Mouse (Mus musculus) cerebellum, postnatal 10 days (tissue): ENCODE results near the gene Ckm.

Experiments used
- DNase-seq, 2 experiments: peaks; one replicate each; pipeline ENCODE4 v3.0.0; 2021; ENCODE audit warnings: mixed read lengths in 2 of 2

Gene Ckm

DNA sequence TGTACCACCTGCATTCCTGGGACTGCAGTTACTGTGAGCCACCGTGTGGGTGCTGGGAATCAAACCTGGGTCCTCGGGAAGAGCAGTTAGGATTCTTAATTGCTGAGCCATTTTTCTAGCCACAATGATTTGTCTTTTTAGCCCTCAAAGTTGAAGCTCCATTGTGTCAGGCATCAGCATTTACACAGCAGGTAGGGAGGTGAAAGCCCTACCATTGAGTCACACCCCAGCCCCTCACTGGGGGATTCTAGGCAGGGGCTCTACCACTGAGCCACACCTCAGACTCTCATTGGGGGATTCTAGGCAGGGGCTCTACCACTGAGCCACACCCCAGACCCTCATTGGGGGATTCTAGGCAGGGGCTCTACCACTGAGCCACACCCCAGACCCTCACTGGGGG, 31.7 kb downstream of the Ckm start:
- no peak for DNase-seq

DNA sequence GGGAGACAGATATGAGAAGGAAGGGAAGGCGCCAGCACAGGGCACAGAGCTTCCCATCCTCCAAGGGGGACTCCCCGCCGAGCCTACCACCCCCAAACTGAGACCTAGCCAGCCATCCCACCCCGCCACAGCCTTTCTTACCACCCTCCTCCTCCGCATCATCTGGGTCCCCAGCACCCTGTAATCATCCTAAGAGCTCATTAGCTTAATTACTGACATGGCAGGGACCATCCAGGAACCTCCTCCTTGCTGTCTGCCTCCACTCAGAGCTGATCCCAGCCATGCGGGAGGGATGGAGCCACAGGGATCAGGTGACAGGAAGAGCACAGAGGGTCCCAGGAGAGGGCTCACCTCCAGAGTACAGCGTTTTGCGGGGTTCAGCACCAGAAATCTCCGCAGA, 32.5 kb downstream of the Ckm start:
- DNase-seq, result no peak

DNA sequence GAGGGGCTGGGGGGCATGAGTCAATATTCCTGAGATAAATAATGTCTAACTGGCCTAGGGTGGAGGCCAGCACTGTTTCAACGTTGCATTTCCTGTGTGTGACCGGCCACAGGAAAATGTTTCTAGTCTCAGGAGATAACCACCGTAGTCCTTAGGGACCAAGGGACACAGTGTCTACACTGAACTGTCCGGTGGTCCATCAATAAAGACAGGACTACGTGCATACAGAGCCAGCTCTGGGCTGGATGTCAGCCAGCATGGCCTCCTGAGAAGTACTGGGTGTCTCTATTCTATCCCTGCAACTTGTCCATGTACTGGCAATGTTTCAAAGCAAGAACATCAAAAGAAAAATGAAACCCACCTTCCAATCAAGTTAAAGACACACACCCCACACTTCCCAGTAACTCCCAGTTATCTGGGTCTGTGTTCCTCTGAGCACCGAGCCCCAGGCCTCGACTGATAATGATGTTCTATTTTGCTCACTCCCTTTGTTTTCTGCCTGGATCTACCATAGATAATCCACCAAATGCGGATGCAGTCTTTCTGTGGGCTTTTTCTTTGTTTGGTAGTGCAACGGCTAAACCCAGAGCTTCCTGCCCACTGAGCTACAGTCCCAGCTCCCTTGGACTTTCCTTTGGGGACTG, 37.0 kb downstream of the Ckm start:
- DNase-seq, result no peak

DNA sequence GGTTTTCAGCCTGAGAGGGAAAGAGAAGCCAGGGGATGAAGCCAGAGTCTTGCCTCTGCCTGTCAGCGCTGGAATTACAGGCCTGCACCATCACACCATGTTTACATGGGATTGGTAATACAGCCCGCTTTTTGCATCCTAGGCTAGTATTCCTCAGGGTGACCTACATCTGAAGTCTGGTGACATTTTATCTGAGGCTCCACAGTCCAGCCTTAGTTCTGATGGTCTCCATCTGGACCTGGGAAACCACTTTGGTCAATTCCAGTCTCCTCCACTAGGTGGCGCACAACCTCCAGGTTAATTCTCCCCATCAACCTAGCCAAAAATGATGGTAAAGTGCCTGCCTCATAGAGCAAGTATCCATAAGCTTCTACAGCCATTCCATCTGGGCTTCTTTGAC, 38.8 kb downstream of the Ckm start:
- DNase-seq, result peak; percentile 95 to 99

DNA sequence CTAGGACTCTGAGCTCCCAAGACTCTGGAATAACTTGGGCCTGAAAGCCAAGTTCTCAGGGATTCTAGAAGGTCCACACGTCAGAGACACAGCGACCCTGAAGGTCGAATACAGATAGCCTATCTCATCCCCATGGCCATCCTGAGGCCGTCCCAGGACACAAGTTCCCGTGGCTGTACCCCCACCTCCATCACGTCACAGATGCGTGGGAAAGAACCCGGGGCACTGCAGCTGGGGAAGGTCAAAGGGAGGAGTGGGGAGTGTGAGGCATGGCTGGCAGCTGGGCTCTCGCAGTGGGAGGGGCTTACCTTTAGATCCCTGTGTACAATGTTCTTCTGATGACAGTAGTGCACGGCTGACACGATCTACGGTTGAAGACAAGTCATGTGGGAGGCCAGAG, 40.2 kb downstream of the Ckm start:
- DNase-seq, result no peak

DNA sequence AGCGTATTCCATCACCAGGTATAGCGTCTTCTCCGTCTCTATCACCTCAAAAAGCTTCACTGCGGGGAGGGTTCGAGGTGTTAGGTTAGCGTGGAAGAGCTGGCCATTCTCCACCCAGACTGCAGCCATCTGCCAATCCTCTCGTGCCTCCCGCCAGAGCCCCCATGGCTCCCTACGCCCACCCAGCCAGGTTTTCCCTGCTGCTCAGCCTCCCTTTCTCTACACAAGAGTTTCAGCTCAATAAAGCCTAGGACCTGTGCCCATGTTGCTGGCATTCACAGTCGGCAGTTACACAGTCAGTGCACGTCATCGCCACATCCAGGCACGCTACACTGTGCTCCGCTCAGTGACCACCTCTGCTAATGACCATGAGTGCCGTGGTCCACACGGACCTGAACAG, 43.1 kb downstream of the Ckm start:
- DNase-seq, result peak; percentile 85 to 89

DNA sequence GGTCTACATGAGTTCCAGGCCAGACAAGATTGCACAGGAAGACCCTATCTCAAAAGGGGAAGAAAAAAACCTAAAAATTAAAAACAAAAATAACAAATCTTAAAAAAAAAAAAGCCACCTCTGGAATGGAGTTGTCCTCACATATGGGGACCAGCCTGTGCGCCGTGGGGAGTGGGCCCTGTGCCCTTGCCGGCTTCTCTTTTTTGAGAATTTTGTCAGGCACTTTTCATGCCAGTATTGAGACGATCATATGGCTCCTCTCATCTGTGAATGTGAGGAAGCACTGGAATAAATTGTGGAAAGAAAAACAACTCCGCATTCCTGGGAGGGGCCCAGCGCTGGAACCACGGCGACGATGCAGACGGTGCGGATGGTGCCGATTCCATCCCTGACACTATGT, 44.6 kb downstream of the Ckm start:
- peak; percentile 76 to 80 for DNase-seq

DNA sequence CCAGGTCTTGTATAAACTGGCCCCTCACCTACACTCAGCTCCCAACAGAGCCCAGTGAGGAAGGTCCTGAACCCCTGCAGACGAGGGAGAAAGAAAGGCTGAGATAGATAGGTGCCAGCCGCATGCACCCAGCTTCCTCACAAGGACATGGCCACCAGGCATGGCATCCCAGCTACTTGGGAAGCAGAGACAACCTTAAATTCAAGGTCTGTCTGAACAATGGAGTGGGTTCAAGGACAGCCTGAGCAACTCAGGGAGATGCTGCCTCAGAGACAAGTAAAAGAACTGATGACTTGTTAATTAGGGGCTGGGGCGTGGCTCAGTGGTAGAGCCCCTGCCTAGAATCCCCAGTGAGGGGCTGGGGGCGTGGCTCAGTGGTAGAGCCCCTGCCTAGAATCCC, 50.6 kb downstream of the Ckm start:
- no peak for DNase-seq

DNA sequence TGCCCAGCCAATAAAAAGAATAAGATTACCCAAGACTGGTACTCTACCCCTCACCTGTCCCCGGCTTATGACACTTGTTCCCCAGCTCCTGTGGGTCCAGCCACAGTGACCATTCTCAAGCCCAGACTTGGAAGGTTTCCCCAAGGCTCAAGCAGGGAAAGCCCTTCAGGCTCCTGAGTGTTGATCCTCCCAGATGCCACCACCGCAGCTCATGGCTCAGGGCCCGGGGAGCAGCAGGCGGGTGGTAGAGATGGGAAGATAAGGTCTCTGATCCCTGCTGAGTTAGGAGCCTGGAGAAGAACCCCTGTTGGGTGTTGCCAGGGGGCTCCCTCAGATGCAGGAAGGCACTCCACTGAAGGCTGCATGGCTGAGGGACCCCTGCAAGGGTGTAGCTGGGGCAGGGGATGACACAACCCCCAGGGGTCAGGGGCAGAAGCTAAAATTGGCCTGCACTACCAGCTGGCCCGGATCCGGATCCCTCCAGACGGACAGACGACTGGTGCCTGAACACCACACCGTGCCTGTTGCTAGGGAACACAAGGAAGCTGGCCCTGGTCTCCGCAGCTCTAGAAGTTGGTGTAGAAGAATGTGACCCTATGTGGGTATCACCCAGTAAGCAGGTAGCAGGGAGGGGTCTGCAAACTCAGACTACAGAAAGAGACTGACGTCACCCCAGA, 51.4 kb downstream of the Ckm start:
- peak; percentile 63 to 77 for DNase-seq

DNA sequence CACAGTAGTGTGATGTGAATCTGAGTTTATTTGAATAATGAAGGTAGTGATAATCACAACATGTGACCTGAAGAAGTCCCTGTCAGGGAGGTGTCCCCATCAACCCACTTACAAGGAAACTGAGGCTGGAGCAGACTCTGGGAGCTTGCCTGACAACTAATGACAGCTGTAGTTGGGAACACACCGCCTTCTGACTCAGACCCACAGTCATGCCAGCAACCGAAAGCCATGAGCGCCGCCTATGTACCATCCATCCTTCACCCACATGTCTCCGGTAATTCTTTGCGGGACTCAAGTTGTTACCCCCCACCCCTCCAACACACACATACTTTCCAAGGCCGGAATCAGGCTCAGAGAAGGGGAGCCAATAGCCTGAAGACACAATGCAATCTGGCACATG, 52.1 kb downstream of the Ckm start:
- no peak for DNase-seq

DNA sequence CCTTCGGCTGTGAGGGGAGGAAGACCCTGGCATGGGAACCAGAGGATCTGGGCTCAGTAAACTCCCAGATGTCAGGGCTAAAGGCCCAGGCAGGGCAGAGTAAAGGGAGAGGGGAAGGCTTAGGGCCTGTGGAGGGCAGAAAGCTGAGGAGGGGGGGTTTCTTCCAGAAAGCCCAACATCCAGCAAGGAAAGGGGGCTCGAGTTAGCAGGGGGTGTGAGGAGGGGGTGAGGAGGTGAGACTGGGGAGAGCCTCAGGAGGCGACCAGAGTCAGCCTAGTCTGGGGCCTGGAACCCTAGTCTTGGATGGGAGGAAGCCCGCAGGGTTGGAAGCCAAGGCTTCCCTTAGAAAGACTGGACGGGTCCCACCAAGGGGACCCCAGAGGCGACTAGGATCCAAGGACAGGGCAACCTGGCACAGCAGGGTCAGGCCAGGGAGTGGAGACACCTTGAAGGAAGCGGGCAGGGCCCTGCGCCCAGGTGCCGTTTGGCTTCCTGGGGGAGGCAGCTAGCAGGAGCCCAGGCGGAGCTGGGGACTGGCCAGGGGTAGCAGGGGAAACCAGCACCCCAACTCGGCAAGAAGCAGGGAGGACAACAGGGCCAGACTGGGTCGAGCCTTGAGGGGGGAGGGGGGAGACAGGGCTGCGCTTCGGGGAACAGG, 53.0 kb downstream of the Ckm start:
- no peak for DNase-seq

DNA sequence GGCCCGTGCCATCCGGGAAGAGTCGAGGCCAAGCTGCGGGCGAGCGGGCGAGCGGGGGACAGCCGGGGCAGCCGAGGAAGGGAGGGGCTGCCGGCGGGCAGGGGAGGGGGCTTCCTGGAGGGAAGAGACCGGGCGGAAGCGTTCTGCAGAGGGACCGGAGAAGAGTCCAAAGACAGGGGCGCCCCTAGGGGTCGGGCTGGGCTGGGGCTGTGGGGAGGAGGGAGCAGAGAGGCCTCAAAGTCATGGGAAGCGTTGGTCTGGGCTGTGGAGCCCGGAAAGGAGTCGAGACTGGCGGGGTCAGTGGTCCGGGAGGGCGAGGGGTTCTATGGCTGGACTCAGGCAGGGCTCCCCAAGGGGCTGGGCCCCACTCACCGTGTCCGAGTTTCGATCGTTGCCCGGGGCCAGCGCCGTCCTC, 53.5 kb downstream of the Ckm start:
- peak; percentile 88 to 89 for DNase-seq

DNA sequence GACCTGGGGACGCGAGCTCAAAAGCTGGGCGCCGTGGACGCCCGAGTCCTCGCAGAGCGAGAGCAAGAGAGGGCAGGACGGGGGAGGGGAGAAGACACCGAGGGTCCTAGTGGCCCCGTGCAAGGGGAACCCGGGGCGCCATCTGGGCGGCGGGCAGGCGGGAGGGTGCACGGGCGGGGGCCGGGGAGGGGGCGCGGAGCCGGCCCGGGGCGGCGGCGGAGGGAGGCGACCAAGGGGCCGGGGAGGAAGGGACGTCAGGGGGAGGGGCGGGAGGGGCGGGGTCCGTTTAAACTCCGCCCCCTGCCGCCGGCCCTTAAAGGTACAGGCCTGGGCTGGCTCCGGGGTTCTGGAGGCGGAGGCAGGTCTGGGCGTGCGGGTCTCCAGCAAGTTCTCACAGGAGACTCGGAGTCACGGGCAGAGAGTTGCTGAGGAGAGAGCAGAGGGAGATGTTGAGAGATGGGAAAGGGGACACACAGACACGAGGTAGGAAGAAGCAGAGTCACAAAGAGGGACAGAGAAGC, 54.1 kb downstream of the Ckm start, which contains the start of gene Mark4:
Mark4 (minus strand) TSS at position 231 of the 521 bp plus-strand sequence.
- DNase-seq, result peak; percentile 90 to 92

DNA sequence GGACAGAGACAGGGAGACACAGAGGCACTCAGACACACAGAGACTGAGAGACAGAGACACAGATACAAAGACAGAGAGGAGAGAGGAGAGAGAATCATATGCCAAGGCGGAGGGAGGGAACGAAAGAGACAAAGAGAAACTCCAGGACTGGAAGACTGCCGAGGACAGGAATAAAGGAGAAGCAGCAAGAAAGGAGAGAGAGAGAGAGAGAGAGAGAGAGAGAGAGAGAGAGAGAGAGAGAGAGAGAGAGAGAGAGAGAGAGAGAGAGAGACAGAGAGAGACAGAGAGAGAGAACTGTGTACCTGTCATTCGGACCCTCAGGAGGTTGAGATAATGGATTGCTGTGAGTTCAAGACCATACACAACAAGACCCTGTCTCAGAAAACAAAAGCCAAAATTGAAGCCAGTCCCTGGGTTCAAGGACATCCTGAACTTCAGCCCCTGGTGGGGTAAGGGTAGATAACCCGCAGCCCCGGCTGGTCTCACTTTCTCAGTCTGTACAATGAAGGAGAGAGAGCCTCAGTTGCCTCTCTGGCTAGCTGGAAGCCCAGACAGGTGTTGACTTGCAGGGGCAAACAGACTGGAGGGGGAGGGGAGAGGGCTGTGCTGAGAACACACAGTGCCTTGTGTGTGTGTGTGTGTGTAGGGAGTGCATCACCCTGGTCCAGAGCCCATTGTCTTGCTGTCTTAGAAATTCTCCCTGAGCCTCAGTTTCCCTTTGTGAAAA, 54.7 kb downstream of the Ckm start:
- DNase-seq, result no peak

DNA sequence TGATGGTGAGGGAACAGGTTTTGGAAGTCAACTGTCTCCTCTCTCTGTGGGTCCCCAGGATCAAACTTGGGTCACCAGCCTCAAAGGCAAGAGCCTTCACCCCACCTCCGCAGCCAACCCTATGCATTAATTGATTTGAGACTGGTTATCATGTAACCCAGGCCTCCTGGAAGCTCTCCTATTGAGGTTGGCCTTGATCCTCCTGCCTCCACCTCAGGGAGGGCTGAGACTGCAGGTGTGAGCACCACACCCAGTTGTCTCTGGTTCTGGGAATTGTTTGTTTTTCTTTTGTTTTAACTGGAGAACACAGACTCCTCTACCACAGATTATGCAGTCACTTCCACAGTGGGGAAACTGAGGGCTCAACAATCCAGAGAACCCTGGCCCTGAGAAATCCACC, 55.9 kb downstream of the Ckm start:
- no peak for DNase-seq

DNA sequence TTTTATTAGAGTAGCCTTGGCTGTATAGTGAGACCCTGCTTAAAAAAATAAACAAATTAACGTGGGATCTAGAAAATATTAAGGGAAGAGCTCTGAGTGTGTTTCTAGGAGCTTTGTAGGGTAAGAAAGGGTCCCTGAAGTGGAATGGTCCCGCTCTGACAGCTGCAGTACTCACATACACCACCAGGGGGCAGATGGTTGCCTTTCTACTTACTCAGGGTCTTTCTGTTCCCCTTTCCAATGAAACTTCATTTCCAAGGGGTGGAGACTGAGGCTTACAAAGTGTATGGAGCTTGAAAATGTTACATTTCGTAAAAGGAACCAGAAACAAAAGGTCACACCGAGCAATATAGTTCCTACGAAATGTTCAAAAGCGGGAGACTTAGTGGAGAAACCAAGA, 56.9 kb downstream of the Ckm start:
- DNase-seq, result peak; percentile 88 to 93

DNA sequence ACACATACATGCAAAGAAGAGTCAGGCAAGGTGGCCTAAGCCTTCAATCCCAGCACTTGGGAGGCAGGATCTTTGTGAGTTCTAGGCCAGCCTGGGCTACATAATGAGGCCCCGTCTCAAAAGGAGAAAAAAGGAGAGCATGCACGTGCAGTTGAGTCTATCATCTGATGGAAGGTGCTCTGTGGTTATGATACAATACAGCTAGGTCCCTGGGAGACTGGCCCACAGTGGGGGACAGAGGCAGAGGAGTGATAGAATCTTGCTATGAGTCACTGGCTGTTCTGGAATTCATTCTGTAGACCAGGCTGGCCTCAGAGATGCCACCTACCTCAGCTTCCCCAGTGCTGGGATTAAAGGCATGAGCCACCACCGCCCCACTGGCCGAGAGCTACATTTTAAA, 57.9 kb downstream of the Ckm start:
- no peak for DNase-seq

DNA sequence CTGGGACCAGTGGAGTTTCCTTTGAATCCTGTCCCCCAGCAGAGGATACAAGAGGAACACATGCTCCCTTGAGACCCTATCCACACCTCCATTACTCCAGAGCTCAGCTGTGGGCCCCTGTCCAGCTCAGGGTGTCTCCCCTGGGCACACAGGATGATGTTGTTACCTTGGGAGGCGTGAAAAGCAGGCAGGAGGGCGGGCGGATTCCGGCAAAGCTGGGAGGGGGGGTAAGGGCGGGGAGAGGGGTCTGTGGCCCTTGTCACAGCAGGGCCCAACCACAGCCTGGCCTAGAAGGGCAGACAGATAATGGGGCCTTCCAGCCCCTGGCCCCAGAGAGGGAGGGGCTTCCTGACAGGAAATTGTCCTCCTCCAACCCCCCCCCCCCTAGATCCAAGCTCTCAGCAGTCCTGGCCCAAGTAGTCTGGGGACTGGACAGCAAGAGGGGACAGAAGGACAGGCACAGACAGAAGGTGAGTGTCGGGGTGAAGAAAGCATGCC, 58.4 kb downstream of the Ckm start, which contains the start of gene Exoc3l2:
Exoc3l2 (plus strand) TSS at position 448 of the 498 bp plus-strand sequence.
- no peak for DNase-seq

DNA sequence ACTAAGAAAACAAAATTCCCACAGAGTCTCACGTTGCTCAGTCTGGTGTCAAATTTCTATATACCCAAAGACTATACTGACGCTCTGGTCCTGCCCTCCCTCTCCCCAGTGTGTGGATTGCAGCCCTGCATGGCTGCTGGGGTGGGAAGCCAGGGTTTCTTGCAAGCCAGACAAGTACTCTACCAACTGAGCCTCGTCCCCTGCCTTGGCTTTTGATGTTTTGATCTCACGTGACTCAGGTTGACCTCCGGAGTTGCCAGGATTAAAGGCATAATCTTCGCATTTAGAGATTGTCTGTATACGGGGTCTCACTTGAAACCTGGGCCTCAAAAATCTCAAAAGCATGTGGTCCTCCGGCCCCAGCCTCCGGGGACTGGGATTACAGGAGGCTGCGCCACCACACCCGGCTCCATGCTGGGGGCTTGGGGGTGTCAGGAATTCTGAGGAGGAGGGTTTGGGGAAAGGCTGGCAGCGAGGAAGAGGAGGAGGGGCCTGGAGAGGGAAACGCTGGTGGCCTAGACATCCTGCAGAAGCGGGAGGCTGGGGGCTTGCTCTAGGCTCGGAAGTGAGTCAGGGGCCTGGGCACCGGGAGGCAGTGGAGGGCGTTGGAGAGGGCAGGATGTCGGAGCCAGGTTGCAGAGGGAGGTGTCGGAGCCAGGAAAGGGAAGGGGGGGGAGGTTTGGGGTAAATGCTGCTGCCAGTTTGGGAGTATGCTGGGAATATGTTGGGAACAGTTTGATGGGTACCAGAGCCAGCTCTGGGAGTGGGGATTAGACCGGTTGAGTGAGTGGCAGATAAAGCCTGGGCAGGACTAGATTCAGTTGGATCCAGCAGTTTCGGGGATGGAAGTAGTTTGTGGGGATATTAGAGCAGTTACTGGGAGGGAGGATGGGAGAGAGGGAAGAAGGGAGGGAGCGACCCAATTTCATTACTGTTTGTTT, 60.1 kb downstream of the Ckm start:
- DNase-seq, result peak; percentile 48 to 55

DNA sequence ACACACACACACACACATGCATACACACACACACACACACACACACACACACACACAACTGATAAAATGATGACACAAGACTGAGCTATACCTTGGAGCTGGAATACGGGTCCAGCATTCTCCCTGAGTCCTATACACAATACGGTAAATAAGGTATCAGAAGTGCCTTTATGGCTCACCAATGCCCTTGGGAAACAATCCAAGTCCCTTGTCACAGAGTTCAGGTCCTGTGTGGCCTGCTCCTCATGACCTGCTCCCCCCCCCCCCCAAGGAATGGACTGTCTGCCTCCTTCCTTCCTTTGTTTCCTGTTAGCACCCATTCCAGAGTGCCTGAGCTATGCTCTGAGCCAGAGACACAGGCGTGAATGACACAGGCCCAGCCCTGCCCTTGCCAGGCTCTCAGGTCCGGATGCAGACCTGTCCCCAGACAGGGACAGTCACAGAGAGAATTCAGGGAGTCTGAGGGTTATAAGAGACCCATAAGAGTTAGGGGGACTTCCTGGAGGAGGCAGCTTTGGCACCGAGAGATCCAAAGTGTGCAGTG, 62.1 kb downstream of the Ckm start:
- DNase-seq, result no peak

DNA sequence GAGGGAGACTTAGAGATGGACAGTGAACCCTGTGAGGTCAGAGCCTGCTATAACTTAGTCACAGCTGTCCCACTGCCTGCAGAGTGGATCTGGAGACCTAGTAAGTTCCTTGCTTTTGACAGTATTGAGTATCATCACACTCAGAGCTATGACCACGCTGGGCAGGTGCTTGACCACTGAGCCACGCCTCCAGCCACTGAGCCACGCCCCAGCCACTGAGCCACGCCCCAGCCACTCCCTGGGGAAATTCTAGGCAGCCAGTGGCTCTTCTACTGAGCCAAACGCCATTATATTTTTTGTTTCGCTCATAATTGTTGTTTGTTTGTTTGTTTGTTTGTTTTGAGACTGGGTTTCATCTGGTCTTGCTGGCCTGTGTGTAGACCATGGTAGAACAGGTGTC, 63.1 kb downstream of the Ckm start:
- DNase-seq, result no peak

DNA sequence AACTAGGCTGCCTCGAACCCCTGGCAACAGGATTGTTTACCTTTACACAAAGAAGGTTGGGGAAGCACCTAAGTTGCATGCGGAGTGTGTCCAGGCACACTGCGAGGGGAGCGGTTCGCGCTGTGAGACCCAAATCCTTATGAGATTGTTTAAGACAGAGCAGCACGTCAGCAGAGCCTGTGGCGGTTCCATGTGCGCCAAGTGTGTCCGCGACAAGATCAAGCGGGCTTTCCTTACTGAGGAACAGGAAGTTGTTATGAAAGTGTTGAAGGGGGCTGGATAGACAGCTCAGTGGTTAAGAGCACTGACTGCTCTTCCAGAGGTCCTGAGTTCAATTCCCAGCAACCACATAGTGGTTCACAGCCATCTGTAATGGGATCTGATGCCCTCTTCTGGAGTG, 63.7 kb downstream of the Ckm start:
- no peak for DNase-seq
